Mouse (Mus musculus) hindbrain, embryonic 13.5 days (tissue): ENCODE results near the gene Wdr86. TPM values are rescaled to one million over a fixed set of nuclear protein-coding genes. Genes with fewer than 3 reads are reported as not detected.

ENCODE experiments used
- polyA plus RNA-seq: library from polyadenylated mRNA; unstranded; fragments of >200 nt; fragmentation: Nextera tagmentation; extraction: Ambion mirVana; gene quantifications from 2 replicates; pipeline ENCODE4 v1.2.1, GENCODE M21; 2015

The Wdr86 gene
- polyA plus RNA-seq, 1 experiment from 2014 or later: 8.0 TPM

Other genes with a start within 250 kb of the Wdr86 start
- 4.6 and 5.1 TPM in 2 replicates for gene Gbx1, start 203.5 kb downstream of the Wdr86 start, polyA plus RNA-seq
- 0.16 and 0.49 TPM in 2 replicates for gene Asb10, start 189.7 kb downstream of the Wdr86 start, polyA plus RNA-seq
- 0.12 and 0.19 TPM in 2 replicates for gene 4931409K22Rik, start 173.9 kb downstream of the Wdr86 start, polyA plus RNA-seq
- 91.6 and 92.3 TPM in 2 replicates for gene Abcf2, start 153.3 kb downstream of the Wdr86 start, polyA plus RNA-seq
- gene Chpf2, start 144.0 kb downstream of the Wdr86 start, polyA plus RNA-seq: 17.4 and 19.9 TPM in 2 replicates
- gene Smarcd3, start 106.3 kb downstream of the Wdr86 start, polyA plus RNA-seq: 86.2 and 87.6 TPM in 2 replicates
- gene Nub1, start 45.2 kb downstream of the Wdr86 start, polyA plus RNA-seq: 45.5 and 45.6 TPM in 2 replicates
- gene Crygn, start 27.3 kb upstream of the Wdr86 start, polyA plus RNA-seq: 1.0 and 2.1 TPM in 2 replicates
- 227 TPM in 2 replicates for gene Rheb, start 111.9 kb upstream of the Wdr86 start, polyA plus RNA-seq